Mouse (Mus musculus): Measurements from ENCODE around the gene Il15. TPM values are rescaled to one million over a fixed set of nuclear protein-coding genes. Genes with fewer than 3 reads are reported as not detected.
A peak's percentile ranks its signal among the peaks of the same experiment; 100 is the strongest.

Gene Il15
- total RNA-seq (2021), result 1 to 10 TPM in 1 of 2 experiments, under 1 TPM in 1; 0.51 to 1.9 TPM
- long read RNA-seq, experiment 1, result 0 reads
- long read RNA-seq, experiment 2, result 0 reads

GRCm38 (mm10) chr8:82402686-82403330 lies at the start of gene Il15:
Il15 (minus strand) TSS chr8:82403222.
- TF ChIP-seq CTCF (conservative IDR thresholded peaks at IDR 0.05), result no peak
- no peak for DNase-seq (ENCODE audit: low spot score in 2 of 2)
- Histone ChIP-seq H3K4me3 (peak within 1 kb of the TSS; percentile 58), H3K27ac (peak within 1 kb of the TSS; percentile 76)

GRCm38 (mm10) chr8:82444897-82445296 lies 41.9 kb upstream of the Il15 start:
- no peak for DNase-seq (ENCODE audit: low spot score in 2 of 2)
- no peak overlapping the region for H3K27ac ChIP-seq
- TF ChIP-seq CTCF (conservative IDR thresholded peaks at IDR 0.05), result no peak
- no peak overlapping the region for H3K4me3 ChIP-seq

- Histone ChIP-seq H3K27ac (no peak overlapping the region), H3K4me3 (no peak overlapping the region)
- TF ChIP-seq CTCF (conservative IDR thresholded peaks at IDR 0.05), result no peak
- no peak for DNase-seq (ENCODE audit: low spot score in 2 of 2)
Observed at GRCm38 (mm10) chr8:82416587-82417340, 13.7 kb upstream of the Il15 start.

GRCm38 (mm10) chr8:82415485-82415884 lies 12.5 kb upstream of the Il15 start:
- no peak for DNase-seq (ENCODE audit: low spot score in 2 of 2)
- Histone ChIP-seq H3K4me3 (no peak overlapping the region), H3K27ac (no peak overlapping the region)
- TF ChIP-seq CTCF (conservative IDR thresholded peaks at IDR 0.05), result no peak

GRCm38 (mm10) chr8:82410135-82410534 lies 7.1 kb upstream of the Il15 start:
- no peak overlapping the region for H3K27ac ChIP-seq
- DNase-seq (ENCODE audit: low spot score in 2 of 2), result no peak
- no peak overlapping the region for H3K4me3 ChIP-seq
- TF ChIP-seq CTCF (conservative IDR thresholded peaks at IDR 0.05), result no peak

GRCm38 (mm10) chr8:82407060-82407459 lies 4.0 kb upstream of the Il15 start:
- no peak for DNase-seq (ENCODE audit: low spot score in 2 of 2)
- Histone ChIP-seq H3K27ac (no peak overlapping the region), H3K4me3 (no peak overlapping the region)
- TF ChIP-seq CTCF (conservative IDR thresholded peaks at IDR 0.05), result no peak

GRCm38 (mm10) chr8:82404068-82404467 lies 1.0 kb upstream of the Il15 start:
- Histone ChIP-seq H3K27ac (no peak overlapping the region), H3K4me3 (no peak overlapping the region)
- DNase-seq (ENCODE audit: low spot score in 2 of 2), result no peak
- no peak for TF ChIP-seq CTCF (conservative IDR thresholded peaks at IDR 0.05)

GRCm38 (mm10) chr8:82402261-82402685 lies 749 bp downstream of the Il15 start:
- DNase-seq (ENCODE audit: low spot score in 2 of 2), result no peak
- Histone ChIP-seq H3K27ac (peak overlapping the region; percentile 76), H3K4me3 (peak overlapping the region; percentile 58)
- TF ChIP-seq CTCF (conservative IDR thresholded peaks at IDR 0.05), result no peak

GRCm38 (mm10) chr8:82401490-82401889 lies 1.5 kb downstream of the Il15 start:
- no peak for DNase-seq (ENCODE audit: low spot score in 2 of 2)
- Histone ChIP-seq H3K27ac (peak overlapping the region; percentile 76; the same call in 1 of the 2 replicates), H3K4me3 (peak overlapping the region; percentile 58)
- TF ChIP-seq CTCF (conservative IDR thresholded peaks at IDR 0.05), result no peak

- no peak overlapping the region; the same call in 1 of the 2 replicates for H3K4me3 ChIP-seq
- no peak for TF ChIP-seq CTCF (conservative IDR thresholded peaks at IDR 0.05)
- no peak overlapping the region for H3K27ac ChIP-seq
- no peak for DNase-seq (ENCODE audit: low spot score in 2 of 2)
Observed at GRCm38 (mm10) chr8:82401059-82401458, 2.0 kb downstream of the Il15 start.

GRCm38 (mm10) chr8:82400376-82400775 lies 2.6 kb downstream of the Il15 start:
- no peak overlapping the region for H3K27ac ChIP-seq
- no peak for DNase-seq (ENCODE audit: low spot score in 2 of 2)
- no peak overlapping the region for H3K4me3 ChIP-seq
- no peak for TF ChIP-seq CTCF (conservative IDR thresholded peaks at IDR 0.05)

- TF ChIP-seq CTCF (conservative IDR thresholded peaks at IDR 0.05), result no peak
- Histone ChIP-seq H3K27ac (no peak overlapping the region), H3K4me3 (no peak overlapping the region)
- no peak for DNase-seq (ENCODE audit: low spot score in 2 of 2)
Observed at GRCm38 (mm10) chr8:82398546-82398945, 4.5 kb downstream of the Il15 start.

GRCm38 (mm10) chr8:82391258-82391657 lies 11.8 kb downstream of the Il15 start:
- Histone ChIP-seq H3K27ac (no peak overlapping the region), H3K4me3 (no peak overlapping the region)
- no peak for TF ChIP-seq CTCF (conservative IDR thresholded peaks at IDR 0.05)
- DNase-seq (ENCODE audit: low spot score in 2 of 2), result no peak

Data from layer of hippocampus, adult 2 months (tissue).